Comparison of ENCODE assay signal across 32 mouse cellular contexts in genomic region chr7:45986893-45987292, GRCm38 (mm10). TPM values are rescaled to one million over a fixed set of nuclear protein-coding genes. Genes with fewer than 3 reads are reported as not detected.
DNase-seq lines count a peak whose midpoint lies in the region; ATAC-seq and TF ChIP-seq lines count a peak whose summit lies in the region.
"Had no signal": no experiment of that assay in that cellular context is flagged by ENCODE, and none has a peak within 500 bp of the region (broad histone marks: within the 10 kb centered on the region; RNA-seq: fewer than 3 reads in every experiment).

No protein-coding gene starts in this region.

- H3K9me3 ChIP-seq in ES-E14 (ENCODE audit: control insufficient read depth, insufficient read depth, low read depth, low read length), result no peaks in the 10 kb centered on the region
- H3K9me3 ChIP-seq: embryonic facial prominence, embryonic 10.5 days; embryonic facial prominence, embryonic 15.5 days; heart, embryonic 12.5 days; hindbrain, embryonic 13.5 days; limb, embryonic 10.5 days; limb, embryonic 15.5 days; midbrain, embryonic 10.5 days; midbrain, embryonic 15.5 days; neural tube, embryonic 15.5 days had no signal

- H3K4me3 ChIP-seq in ES-E14 (ENCODE audit: insufficient read depth in 1 of 2, low read depth in 1 of 2, low read length in 2 of 2, poor library complexity in 1 of 2, severe bottlenecking in 1 of 2), result no peak overlapping the region
- H3K4me3 ChIP-seq: embryonic facial prominence, embryonic 10.5 days; embryonic facial prominence, embryonic 15.5 days; forebrain, embryonic 12.5 days; gastrocnemius, adult 2 months; heart, adult 2 months; heart, embryonic 12.5 days; hindbrain, embryonic 13.5 days; limb, embryonic 10.5 days; limb, embryonic 15.5 days; midbrain, embryonic 10.5 days; midbrain, embryonic 15.5 days; neural tube, embryonic 15.5 days had no signal

- in situ Hi-C loops in ES-E14 (cut with MboI; ENCODE audit: low sequenced_read_pairs in 2 of 2, unreplicated experiment in 2 of 2), result no loop called here

- DNase-seq in CD4-positive, CD25-positive, alpha-beta regulatory T cell, adult 2 months (ENCODE audit: low read depth, low spot score), result peak; percentile 6
- DNase-seq in 416B (ENCODE audit: low read depth) (peak; percentile 26), ES-E14 (ENCODE audit: low read depth, low spot score) (peak; percentile 24), ZHBTc4 (ENCODE audit: low read depth, low spot score) (peak; percentile 59)
- no peak for DNase-seq in adrenal gland, adult 2 months
- DNase-seq in heart, adult 11 months, result no peak
- DNase-seq in right cerebral cortex, postnatal 4 days, result no peak
- DNase-seq: adrenal gland, postnatal 36 days; cerebellum, adult 2 months; cerebellum, postnatal 14 days; gastrocnemius, adult 2 months; gastrocnemius, postnatal 36 days; heart, adult 2 months; heart, postnatal 4 days; kidney, adult 9 months; kidney, postnatal 10 days; lung, embryonic 14.5 days; right cerebral cortex, adult 18-20 months had no signal

- no peaks in the 10 kb centered on the region for H3K36me3 ChIP-seq in ES-E14 (ENCODE audit: control insufficient read depth, insufficient read depth, low read length, poor library complexity, severe bottlenecking)
- H3K36me3 ChIP-seq: embryonic facial prominence, embryonic 10.5 days; embryonic facial prominence, embryonic 15.5 days; forebrain, embryonic 12.5 days; heart, embryonic 12.5 days; hindbrain, embryonic 13.5 days; limb, embryonic 10.5 days; limb, embryonic 15.5 days; midbrain, embryonic 10.5 days; midbrain, embryonic 15.5 days; neural tube, embryonic 15.5 days had no signal

- ATAC-seq in CD4-positive, CD25-positive, alpha-beta regulatory T cell, adult 4 months, result no peak
- ATAC-seq: intestine, postnatal 0 days; midbrain, embryonic 15.5 days had no signal

- no peak overlapping the region for H3K9ac ChIP-seq in ES-E14 (ENCODE audit: insufficient read depth, low read depth, low read length, poor library complexity, severe bottlenecking)
- H3K9ac ChIP-seq: embryonic facial prominence, embryonic 15.5 days; forebrain, embryonic 12.5 days; heart, embryonic 12.5 days; hindbrain, embryonic 13.5 days; limb, embryonic 15.5 days; lung, embryonic 14.5 days; midbrain, embryonic 15.5 days; neural tube, embryonic 15.5 days had no signal

- H3K4me1 ChIP-seq in ES-E14 (ENCODE audit: control insufficient read depth in 2 of 2, insufficient read depth in 2 of 2, low read length in 2 of 2, poor library complexity in 1 of 2), result no peaks in the 10 kb centered on the region
- H3K4me1 ChIP-seq: embryonic facial prominence, embryonic 10.5 days; embryonic facial prominence, embryonic 15.5 days; forebrain, embryonic 12.5 days; heart, embryonic 12.5 days; hindbrain, embryonic 13.5 days; limb, embryonic 15.5 days; midbrain, embryonic 10.5 days; midbrain, embryonic 15.5 days; neural tube, embryonic 15.5 days had no signal

- H3K27ac ChIP-seq in ES-E14 (ENCODE audit: insufficient read depth, low read depth, low read length, poor library complexity, severe bottlenecking), result no peak overlapping the region
- H3K27ac ChIP-seq: embryonic facial prominence, embryonic 10.5 days; embryonic facial prominence, embryonic 15.5 days; forebrain, embryonic 12.5 days; gastrocnemius, adult 2 months; heart, adult 2 months; hindbrain, embryonic 13.5 days; limb, embryonic 10.5 days; limb, embryonic 15.5 days; midbrain, embryonic 10.5 days; midbrain, embryonic 15.5 days; neural tube, embryonic 15.5 days had no signal

TF ChIP-seq in ES-E14, 5 proteins besides CTCF, POLR2A, EP300 and RAD21:
- TF ChIP-seq ZC3H11A (IDR thresholded peaks at IDR 0.05; ENCODE audit: borderline replicate concordance, low read depth, low read length), result no peak
- no peak for TF ChIP-seq MAFK (IDR thresholded peaks at IDR 0.05; ENCODE audit: insufficient read depth, low read depth, low read length)
- no peak for TF ChIP-seq ZNF384 (IDR thresholded peaks at IDR 0.05; ENCODE audit: low read depth, low read length)
- peak; percentile 74 for TF ChIP-seq CHD2 (IDR thresholded peaks at IDR 0.05; ENCODE audit: low read depth, low read length)
- TF ChIP-seq HCFC1 (IDR thresholded peaks at IDR 0.05; ENCODE audit: borderline replicate concordance, insufficient read depth, low read length), result no peak

RNA-seq across cellular contexts. Expression of gene Abcc6, which starts 43.2 kb away (rescaled TPM):
- not detected for polyA plus RNA-seq in CD4-positive, CD25-positive, alpha-beta regulatory T cell, adult 4 months (2017; shearing (Covaris generic))
- total RNA-seq in ES-E14 (2012; rRNA removed), result 4.7 and 7.1 TPM in 2 replicates
- under 1 TPM; 0.14 to 0.66 TPM for total RNA-seq in adrenal gland, adult 2 months (2021)
- 0.19 and 0.30 TPM in 2 replicates for polyA plus RNA-seq in adrenal gland, adult 2 months (2012; rRNA removed)
- total RNA-seq: gastrocnemius, postnatal 36 days; heart, adult 2 months; heart, postnatal 4 days; megakaryocyte progenitor cell, adult 5-6 weeks had no signal
- polyA plus RNA-seq: embryonic facial prominence, embryonic 10.5 days; heart, postnatal 0 days had no signal

RNA-seq across cellular contexts. Expression of gene Nomo1, which starts 46.6 kb away (rescaled TPM):
- polyA plus RNA-seq in CD4-positive, CD25-positive, alpha-beta regulatory T cell, adult 4 months (2017; shearing (Covaris generic)), result 10 to 100 TPM; 18.9 to 26.9 TPM
- total RNA-seq in ES-E14 (2012; rRNA removed), result 173 and 219 TPM in 2 replicates
- 10 to 100 TPM; 58.7 to 65.3 TPM for total RNA-seq in adrenal gland, adult 2 months (2021)
- polyA plus RNA-seq in adrenal gland, adult 2 months (2012; rRNA removed), result 25.1 and 34.3 TPM in 2 replicates

Comparison
In these comparisons a context has a peak if more than half of its experiments do, and no peak if none do; other contexts are left out.
1. DNase-seq: peak in CD4-positive, CD25-positive, alpha-beta regulatory T cell, adult 2 months (single experiment), 416B (single experiment), ES-E14 (single experiment) and ZHBTc4 (single experiment); none in adrenal gland, adult 2 months (single experiment), heart, adult 11 months (single experiment) and right cerebral cortex, postnatal 4 days (single experiment).